Mouse (Mus musculus): ENCODE measurements around the gene Slc4a4.

The Slc4a4 gene

DNA sequence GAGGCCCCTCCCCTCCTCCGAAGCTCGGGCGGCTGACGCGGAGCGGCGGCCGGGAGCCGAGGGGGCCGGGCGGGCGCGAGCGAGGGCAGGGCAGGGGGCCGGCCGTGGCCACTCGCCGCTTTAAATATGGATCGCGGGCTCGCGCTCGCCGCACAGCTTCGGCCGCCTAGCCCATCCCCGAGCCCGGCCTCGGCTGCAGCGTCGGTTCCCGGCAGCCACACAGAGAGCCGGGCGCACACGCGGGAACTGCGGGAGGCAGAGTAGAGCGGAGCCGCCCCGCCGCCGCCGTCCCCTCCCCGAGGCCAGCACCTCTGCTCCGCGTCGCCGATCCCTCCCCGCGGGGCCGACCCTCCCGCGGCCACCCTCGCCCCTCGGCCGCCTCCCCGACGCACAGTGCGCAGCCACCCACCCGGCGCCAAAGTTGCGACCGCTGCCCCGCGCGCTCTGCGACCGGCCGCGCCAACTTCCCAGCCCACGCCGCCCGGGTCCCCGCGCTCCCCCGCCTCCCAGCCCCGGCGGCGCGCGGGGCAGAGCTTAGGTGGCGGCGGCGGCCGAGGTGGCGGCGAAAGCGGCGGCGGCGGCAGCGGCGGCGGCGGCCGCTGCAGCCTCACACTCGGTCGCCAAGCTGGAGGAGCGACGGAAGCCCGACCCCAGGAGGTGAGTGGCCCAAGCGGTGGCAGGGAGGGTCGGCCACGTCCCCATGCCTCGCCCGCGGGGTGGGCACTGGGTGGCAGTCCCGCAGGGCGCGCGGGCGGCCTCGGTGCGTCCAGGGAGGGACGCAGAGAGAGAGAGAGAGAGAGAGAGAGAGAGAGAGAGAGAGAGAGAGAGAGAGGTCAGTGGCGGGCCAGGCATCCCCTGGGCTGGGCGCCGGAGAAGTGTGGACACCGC is at the start of gene Slc4a4:
Gene Slc4a4 (plus strand): TSS at position 151 of the 888 bp plus-strand sequence.
- no peak for DNase-seq

GRCm38 (mm10) chr5:88840080-88840798 is 46.4 kb upstream of the Slc4a4 start:
- no peak for DNase-seq

- DNase-seq = no peak
Observed at GRCm38 (mm10) chr5:88857311-88857710, 29.3 kb upstream of the Slc4a4 start.

DNA sequence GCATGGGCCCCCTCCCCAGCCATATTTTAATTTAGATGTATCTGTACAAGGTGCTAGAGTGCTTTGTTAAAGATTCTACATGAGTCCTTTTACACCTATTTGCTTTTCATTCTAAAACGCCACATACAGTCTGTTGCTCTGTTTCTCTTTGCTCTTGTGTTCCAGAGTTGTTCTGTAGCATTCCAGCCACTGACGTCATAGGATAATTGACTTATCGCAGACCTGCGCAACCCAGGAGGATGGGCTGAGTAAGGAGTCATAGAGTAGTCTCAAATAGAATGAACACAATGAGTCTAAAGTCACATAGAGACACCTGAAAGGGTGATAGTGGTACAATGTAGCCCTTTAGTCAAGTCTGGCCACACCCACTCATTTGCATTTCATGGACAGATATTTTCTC is 28.8 kb upstream of the Slc4a4 start:
- DNase-seq = no peak

GRCm38 (mm10) chr5:88858226-88858625 is 28.4 kb upstream of the Slc4a4 start:
- DNase-seq = no peak

DNA sequence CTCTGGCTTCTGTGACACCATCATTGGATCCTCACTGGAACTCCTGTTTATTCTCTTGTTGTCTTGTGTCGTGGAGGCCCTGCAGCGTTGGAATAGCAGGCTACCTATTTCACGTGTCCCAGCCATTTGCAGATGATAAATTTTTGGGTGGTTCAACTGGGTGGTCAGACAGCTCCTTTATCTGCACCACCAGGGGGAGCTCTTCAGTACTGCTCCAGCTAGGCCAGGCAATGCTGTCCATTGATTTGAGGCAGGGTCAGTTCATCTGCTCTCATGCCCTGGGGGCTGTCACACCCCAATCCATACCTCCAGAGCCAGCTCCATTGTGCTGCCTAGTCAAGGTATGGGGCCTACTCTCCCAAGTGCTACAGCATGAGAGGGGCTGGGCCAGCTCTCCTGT is 24.5 kb upstream of the Slc4a4 start:
- DNase-seq = no peak

DNA sequence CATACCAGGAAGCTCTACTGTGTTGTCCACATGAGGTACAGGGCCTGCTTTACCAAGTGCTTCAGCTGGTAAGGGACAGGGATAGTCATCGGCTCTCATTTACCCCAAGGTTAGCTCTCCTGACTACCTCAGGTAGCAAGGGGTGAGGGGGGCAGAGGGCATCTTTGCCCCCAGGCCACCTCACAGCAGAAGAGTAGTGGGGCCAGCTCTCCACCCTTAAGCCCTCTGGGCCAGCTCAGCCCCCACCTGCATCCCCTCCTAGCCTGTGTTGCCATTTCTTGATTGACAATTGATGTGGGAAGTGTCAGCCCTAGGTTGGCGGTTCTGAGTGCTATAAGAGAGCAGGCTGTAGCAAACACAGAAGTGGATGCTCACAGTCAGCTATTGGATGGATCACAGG is 23.8 kb upstream of the Slc4a4 start:
- DNase-seq = no peak

GRCm38 (mm10) chr5:88884101-88884500 is 2.5 kb upstream of the Slc4a4 start:
- no peak for DNase-seq

DNA sequence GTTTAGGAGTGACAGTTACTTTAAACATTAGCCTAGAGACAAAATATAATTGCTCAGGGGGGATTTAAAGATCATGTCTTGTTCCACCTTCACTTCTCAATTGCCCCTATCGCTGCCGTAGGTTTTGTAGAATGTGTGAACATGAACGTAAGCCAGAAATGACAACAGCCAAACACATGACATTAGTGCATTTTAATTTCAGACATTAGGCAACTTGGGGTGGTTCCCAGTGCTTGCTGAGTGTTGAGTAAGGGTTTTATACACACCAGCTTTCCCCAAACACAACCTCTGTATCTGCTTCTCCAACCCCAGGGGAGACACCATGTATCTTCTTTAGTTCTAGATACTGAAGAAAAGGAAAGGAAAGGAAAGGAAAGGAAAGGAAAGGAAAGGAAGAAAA is 1.1 kb upstream of the Slc4a4 start:
- DNase-seq = no peak

DNA sequence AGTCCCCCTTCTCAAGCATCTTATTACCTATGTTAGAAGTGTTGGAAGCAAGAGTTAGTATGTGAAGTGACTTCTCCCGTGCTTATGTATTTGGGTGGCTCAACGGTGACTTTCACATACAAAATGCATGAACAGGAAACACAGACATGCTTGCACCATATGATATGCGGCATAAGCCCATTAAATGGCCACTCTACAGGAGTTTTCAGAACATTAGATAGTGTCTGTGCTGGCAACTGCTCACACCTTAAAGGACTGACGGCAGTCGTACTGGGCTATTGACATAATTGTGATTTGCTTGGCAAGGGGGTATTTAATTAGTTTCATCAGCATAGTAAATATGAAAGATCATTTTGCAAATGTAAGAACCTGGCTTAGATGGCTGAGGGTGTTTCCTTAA is 674 bp upstream of the Slc4a4 start:
- no peak for DNase-seq

DNA sequence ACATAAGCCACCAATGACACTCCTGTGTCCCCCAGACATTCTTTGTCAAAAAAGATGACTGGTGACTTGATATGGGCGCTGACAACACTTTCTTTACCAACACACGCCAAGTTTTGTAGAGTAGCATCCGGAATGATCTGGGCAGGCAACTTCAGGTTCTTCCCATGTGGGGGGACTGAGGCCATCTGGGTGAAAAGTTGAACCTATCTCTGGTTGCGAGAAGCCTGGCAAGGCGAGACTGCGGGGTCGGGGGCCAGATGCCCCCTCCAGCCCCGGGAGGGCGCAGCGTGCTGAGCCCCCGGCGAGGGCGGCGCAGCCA is 310 bp upstream of the Slc4a4 start:
- DNase-seq = no peak

- DNase-seq = no peak
Observed at GRCm38 (mm10) chr5:88887556-88888412, 1.2 kb downstream of the Slc4a4 start.

- DNase-seq = no peak
Observed at GRCm38 (mm10) chr5:88888413-88888700, 1.7 kb downstream of the Slc4a4 start.

GRCm38 (mm10) chr5:88889326-88889725 is 2.7 kb downstream of the Slc4a4 start:
- DNase-seq = no peak

- DNase-seq = no peak
Observed at GRCm38 (mm10) chr5:88890146-88890545, 3.5 kb downstream of the Slc4a4 start.

GRCm38 (mm10) chr5:88896574-88896973 is 10.0 kb downstream of the Slc4a4 start:
- DNase-seq = no peak

- no peak for DNase-seq
Observed at GRCm38 (mm10) chr5:88903111-88903510, 16.5 kb downstream of the Slc4a4 start.

DNA sequence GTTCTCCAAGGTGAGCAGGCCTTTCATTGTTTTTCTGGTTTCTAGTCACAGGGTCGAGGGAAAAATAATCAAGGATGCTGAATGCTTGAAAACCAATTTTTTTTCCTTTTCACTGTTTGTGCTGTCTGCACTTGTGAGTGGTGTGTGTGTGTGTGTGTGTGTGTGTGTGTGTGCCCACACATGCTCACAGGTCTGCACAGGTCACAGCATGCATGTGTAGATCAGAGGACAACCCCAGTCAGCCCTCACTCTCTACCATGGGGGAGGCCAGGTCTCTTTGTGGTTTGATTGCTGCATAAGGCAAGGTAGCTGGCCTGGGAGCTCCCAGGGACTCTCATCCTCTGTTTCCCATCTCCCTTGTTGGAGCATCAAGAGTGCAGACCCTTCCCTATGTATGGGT is 16.9 kb downstream of the Slc4a4 start:
- no peak for DNase-seq

DNA sequence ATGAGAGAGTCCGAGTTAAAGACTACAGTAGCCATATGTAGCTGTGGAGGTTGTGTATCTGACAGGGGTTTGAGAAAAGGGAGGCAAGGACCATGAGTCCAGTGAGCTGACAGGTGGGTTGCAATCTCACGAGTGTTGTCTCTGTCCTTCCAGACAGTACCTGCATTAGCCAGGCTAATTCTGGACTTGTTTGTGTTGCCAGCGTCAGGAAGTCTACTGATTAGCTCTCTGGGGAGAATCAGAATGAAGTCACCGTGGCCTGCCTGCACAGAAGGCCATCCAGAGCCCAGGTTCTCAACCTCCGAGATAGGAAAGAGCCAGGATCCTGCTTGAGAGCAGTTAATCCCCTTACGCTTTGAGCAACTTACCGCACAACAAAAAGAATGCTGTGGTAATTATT is 18.2 kb downstream of the Slc4a4 start:
- no peak for DNase-seq

DNA sequence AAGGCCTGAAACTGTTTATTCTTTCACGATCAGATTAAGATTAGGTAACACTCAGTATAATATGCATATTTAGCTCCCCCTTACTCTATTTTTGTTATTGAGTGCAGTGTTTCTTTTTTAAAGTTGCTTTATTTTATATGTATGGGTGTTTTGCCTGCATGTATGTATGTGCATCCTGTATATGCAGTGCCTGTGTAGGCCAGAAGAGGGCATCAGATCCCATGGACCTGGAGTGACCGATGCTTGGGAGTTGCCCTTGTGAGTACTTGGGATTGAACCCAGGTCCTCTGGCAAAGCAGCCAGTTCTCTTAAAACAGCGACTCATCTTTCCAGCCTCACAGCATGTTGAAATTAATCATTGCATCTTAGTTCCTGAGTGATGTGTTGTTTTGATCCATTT is 21.0 kb downstream of the Slc4a4 start:
- DNase-seq = no peak

- DNase-seq = no peak
Observed at GRCm38 (mm10) chr5:88912629-88913028, 26.0 kb downstream of the Slc4a4 start.

- DNase-seq = no peak
Observed at GRCm38 (mm10) chr5:88915082-88915481, 28.5 kb downstream of the Slc4a4 start.

DNA sequence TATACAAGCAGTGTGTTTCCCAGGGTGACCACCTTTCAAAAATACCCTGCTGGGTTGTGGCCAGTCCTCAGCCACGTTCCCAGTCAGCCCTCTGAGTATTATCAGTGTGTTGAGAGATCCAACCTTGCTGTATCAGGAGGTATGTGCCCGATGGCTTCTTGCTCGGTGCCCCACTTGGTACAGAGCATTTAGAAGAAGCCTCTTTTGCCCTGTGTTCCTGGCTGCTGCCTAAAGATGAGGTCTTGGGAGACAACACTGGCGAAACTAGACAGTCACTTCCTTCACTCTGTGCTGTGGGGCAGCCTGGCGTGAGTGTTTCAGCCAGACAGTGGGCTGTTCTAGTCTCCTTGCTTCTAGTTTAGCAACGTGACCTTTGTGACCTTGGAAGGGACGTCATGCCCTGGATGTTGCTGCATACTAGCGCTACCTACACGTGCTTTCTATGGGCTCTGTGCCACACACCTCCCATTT is 29.9 kb downstream of the Slc4a4 start:
- no peak for DNase-seq

- DNase-seq = no peak
Observed at GRCm38 (mm10) chr5:88917221-88917620, 30.6 kb downstream of the Slc4a4 start.

Data from layer of hippocampus, adult 9-11 months (tissue).